Mouse (Mus musculus): ENCODE data around the gene Exoc4.

The Exoc4 gene

DNA sequence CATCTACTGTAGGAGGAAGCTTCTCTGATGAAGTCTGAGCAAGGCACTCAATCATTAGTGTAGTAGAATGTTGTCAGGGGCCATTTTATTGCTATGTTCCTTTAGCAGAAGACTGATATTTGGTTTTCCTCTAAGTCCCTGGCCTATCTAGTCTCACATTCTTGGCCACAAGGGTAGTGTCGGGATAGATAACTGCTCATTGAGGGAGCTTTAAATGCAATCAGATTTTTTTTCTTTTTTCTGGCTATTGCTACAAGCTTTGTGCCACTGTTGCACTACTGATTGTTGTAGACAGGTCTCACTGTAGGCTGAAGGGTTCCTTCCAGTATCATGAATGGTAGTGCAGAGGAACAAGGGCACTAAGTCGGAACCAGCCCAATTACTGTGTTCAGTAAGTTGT, 227.2 kb downstream of the Exoc4 start:
- no peak for DNase-seq (ENCODE audit: low spot score in 2 of 2)

- no peak for DNase-seq (ENCODE audit: low spot score in 2 of 2)
Measured at GRCm38 (mm10) chr6:33484568-33484967, 235.7 kb downstream of the Exoc4 start.

DNA sequence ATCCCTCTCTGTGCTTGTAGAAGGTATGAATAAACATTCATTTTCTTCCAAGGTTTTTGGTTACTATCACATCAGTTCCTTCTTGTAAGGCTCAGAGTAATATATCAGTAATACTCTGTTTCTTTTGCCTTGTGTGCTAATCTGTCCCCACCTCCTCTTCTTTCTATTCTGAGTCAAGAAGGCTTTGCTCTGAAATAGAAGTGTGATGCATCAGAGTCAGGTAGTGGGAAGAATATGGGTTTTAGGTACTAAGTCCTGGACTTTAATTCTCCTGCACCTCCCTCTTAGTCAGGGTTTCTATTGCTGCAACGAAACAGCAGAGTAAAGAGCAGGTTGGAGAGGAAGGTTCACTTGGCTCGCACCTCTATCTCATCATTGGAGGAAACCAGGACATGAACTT, 240.9 kb downstream of the Exoc4 start:
- DNase-seq (ENCODE audit: low spot score in 2 of 2): no peak

GRCm38 (mm10) chr6:33496141-33496855, 247.4 kb downstream of the Exoc4 start:
- DNase-seq (ENCODE audit: low spot score in 2 of 2): no peak

DNA sequence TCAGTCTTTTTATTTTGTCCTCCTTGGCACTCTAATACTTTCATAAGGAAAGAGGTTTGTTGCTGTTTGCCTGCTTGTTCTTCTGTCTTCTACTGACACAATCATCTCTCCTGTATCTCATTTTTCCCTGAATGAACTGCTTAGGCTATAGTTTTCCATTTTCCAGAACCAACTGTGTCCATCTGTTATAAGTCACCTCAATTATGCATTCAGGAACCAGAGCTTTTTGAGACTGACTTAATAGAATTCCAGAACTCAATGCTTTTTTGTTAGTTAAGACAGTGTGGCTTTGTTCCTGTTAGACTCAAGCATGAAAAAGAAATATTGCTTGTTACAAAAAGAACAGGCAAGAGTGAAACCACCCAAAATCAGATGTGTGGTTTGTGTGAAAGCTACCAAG, 248.5 kb downstream of the Exoc4 start:
- DNase-seq (ENCODE audit: low spot score in 2 of 2): no peak

DNA sequence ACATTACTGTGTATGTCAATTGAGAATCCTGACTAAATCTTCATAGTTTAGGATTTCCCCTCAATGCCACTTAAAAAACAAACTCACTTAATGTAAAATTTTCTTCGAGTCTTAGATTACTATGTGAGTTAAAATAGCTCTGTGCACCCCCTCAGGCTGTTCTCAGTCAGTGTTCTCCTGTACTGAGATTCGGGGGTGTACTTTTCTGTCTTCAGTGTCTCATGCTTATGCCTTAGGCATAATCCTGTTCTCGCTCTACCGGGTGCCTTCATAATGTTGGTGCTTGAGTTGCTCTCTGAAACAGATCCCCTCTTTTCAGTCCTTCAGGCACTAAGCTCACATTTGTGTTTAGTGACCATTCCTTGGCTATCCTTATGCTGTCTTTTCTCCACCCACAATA, 253.5 kb downstream of the Exoc4 start:
- DNase-seq (ENCODE audit: low spot score in 2 of 2): peak in 1 of 2 experiments; percentile 25

DNA sequence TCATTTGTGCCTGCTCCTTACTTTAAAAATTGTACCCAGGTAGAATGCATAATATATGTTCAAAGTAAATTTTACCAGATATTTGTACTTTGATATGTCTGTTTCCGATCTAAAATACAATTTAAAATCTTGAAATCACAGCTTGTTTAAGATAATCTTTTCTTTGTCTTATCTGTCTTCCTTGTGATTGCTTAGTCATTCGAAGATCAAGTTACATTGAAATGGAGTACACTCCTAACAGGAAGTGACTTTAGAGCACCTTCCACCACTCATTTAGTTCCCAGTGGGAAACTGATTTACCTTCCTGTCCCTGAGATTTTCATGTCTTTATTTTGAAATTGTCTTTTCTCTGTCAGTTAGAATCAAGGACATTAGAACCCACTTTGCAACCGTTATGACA, 254.5 kb downstream of the Exoc4 start:
- no peak for DNase-seq (ENCODE audit: low spot score in 2 of 2)

DNA sequence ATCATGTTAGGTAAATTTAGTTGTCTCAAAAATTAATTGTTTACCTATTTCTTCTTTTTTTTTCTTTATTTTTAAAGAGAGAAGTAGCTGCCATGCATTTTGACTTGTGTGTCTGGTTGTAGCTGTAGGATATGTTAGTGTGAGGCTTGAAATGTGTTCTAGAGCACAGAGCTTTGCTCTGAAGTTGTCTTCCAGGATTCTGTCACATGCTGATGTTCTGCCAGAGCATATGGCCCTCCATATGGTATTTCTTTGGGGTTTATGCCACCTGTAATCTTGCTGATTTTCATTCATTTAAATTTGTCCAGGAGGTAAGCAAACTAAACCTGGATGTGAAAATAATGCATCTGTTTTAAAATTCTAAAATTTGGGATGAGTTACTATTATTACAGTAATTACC, 258.2 kb downstream of the Exoc4 start:
- DNase-seq (ENCODE audit: low spot score in 2 of 2): no peak

DNA sequence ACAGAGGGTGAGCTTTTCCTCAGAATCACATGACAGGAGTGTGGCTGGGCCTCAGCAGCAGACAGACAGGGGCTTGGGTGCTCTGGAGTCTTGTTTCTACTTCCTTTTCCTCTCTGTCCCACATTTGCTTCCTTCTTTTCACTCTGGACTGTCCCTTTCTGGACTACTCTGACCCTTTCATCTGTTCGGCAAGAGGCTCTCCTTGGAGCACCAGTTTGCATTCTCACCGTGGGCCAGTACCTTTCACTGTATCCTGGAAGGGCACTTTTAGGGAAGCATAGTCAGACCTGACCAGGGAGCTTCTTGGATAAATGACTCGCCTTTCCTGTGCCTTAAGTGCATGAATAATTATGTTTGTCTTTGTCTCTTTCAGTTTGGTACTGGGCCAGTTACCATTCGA, 266.5 kb downstream of the Exoc4 start:
- DNase-seq (ENCODE audit: low spot score in 2 of 2): no peak

- no peak for DNase-seq (ENCODE audit: low spot score in 2 of 2)
Measured at GRCm38 (mm10) chr6:33516798-33517197, 267.9 kb downstream of the Exoc4 start.

DNA sequence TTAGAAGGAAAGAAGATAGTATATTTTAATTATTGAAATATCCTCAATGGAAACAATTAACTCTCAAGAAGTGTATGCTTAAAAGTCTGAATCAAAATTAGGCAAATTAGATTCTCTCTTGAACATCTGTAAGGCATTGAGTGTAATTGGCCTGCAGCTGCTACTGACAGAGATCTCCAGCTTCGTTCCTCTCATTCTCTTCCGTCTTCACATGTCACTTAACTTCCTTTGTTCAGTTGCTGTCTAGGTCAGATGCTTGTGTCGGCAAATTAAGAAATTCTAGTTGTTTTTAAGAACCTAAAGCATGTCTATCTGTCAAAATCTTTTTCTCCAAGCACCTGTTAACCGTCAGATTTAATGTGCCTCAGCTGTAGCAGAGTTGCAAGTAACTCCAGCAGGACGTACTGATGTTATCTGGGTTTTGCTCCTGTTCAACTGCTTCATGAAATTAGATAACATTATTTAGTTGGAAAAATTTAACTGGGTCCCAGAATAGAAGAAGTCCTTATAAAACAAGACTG, 269.1 kb downstream of the Exoc4 start:
- no peak for DNase-seq (ENCODE audit: low spot score in 2 of 2)

DNA sequence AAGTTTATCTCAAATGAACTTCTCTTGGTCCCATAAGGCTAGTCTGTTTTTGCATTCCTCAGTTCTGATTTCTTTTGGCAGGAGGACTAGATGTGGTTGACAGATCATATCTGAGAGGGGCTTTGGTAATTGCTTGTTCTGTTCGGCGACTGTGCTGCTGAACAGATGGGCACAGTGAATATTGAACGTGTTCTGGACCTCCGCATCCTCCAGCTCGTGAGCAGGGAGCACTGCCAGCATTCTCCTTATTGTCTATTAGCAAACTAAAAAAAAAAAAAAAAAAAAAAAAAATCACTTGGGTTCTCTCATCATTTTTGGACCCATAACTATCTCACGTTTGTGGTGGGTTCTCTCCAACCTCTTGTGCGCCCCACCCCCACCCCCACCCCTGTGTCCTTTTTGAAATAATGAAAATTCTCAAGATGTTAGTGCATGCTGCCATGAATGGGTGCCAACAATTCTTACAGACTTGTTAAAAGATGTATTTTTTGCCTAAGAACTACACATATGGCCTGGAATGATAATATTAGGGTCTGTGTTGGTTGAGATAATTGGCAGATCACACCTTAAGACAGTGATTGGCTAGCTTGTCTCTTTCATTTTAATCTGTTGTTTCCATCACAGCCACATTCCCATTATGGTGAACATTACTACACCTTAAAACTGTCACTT, 276.9 kb downstream of the Exoc4 start:
- DNase-seq (ENCODE audit: low spot score in 2 of 2): peak in 1 of 2 experiments; percentile 17

GRCm38 (mm10) chr6:33540356-33540755, 291.5 kb downstream of the Exoc4 start:
- DNase-seq (ENCODE audit: low spot score in 2 of 2): no peak

- DNase-seq (ENCODE audit: low spot score in 2 of 2): no peak
Measured at GRCm38 (mm10) chr6:33542712-33543111, 293.8 kb downstream of the Exoc4 start.

DNA sequence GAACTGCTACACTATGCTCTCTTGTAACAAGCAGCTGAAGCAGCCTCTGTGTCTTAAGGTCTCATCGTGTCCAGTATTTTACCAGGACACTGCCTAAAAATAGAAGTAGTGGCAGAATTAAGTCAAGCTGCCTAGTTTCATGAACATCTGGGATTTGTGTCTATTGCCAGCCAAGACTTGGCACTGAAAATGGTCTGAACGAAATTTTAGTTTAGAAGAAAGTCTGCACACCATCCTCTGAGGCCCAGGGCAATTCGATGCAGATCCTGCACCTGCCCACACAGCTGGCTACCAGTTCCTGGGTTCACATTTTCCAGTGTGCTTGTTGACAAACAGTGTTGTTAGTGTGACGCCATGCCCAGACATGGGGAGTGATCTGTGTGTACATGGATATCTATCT, 303.0 kb downstream of the Exoc4 start:
- DNase-seq (ENCODE audit: low spot score in 2 of 2): no peak

GRCm38 (mm10) chr6:33560925-33561324, 312.0 kb downstream of the Exoc4 start:
- peak; percentile 40 to 59 for DNase-seq (ENCODE audit: low spot score in 2 of 2)

DNA sequence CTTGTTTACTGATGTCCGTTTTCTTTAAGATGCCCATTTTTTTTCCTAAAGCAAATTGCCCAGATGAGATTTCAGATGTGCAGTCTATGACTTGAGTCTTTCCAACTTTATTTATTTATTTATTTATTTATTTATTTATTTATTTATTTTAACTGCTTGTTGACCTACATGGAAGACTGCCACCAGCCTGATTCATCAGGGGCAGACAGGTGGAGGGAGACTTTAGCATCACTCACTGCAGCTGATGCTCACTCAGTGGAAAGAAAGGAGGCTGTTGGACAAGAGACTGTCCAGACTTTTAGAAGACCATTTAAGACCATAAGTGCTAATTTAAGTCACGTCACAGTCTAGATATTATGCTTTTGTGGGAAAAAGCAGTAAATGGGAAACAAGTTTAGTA, 313.0 kb downstream of the Exoc4 start:
- DNase-seq (ENCODE audit: low spot score in 2 of 2): no peak

GRCm38 (mm10) chr6:33575947-33576346, 327.1 kb downstream of the Exoc4 start:
- DNase-seq (ENCODE audit: low spot score in 2 of 2): no peak

- DNase-seq (ENCODE audit: low spot score in 2 of 2): no peak
Measured at GRCm38 (mm10) chr6:33608469-33608868, 359.6 kb downstream of the Exoc4 start.

GRCm38 (mm10) chr6:33613978-33614377, 365.1 kb downstream of the Exoc4 start:
- DNase-seq (ENCODE audit: low spot score in 2 of 2): no peak

DNA sequence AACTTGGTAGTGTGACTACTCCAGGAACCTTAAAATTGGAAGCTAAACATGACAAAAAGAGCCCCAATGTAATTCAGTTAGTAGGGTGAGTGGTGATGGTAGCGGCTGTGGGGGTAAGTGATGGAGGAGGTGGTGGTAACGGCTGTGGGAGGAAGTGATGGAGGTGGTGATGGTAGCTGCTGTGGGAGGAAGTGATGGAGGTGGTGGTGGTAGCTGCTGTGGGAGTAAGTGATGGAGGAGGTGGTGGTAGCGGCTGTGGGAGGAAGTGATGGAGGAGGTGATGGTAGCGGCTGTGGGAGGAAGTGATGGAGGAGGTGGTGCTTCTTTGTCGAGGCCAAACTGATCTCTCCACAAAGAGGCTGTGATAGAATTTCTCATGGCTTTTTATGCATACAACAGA, 369.7 kb downstream of the Exoc4 start:
- no peak for DNase-seq (ENCODE audit: low spot score in 2 of 2)

GRCm38 (mm10) chr6:33620701-33621100, 371.8 kb downstream of the Exoc4 start:
- no peak for DNase-seq (ENCODE audit: low spot score in 2 of 2)

GRCm38 (mm10) chr6:33625931-33626330, 377.0 kb downstream of the Exoc4 start:
- no peak for DNase-seq (ENCODE audit: low spot score in 2 of 2)
